Mouse (Mus musculus) G1E (cell line): Measurements from ENCODE around the gene Trf.

ENCODE experiments used
- CTCF ChIP-seq: IDR thresholded peaks from 2 replicates; pipeline ENCODE4 v1.5.1; 2012; ENCODE audit warnings: low read depth, low read length, inconsistent platforms, mixed read lengths
- GATA1 ChIP-seq: IDR thresholded peaks from 2 replicates; pipeline ENCODE4 v1.6.1; 2012; ENCODE audit warnings: borderline replicate concordance, low read length, inconsistent platforms, mixed read lengths
- TAL1 ChIP-seq: conservative IDR thresholded peaks from 2 replicates; pipeline ENCODE4 v1.6.1; 2012; ENCODE audit warnings: low read depth, low read length, inconsistent platforms, mixed read lengths

DNA sequence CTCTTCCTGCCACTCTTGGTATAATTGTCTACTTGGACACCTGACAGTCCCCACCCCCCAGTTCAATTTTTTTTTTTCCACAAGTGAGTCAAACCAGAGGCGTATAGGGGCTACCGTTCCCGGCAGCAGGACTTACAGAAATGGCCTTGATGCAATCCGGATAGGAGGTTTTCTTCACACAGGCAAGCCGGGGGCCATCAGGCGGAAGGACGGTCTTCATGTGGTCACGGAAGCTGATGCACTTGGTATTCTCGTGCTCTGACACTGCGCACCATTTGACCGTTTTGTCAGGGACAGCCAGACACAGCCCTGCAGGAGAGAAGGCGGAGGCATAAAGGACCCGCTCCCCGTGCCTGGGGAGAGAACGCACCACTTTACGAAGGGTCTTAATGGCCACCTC, 2.5 kb downstream of the Trf start:
- TF ChIP-seq CTCF = no peak
- TF ChIP-seq GATA1 = no peak
- no peak for TF ChIP-seq TAL1
